Mouse (Mus musculus): ENCODE data around the gene Atp6v0a1. TPM values are rescaled to one million over a fixed set of nuclear protein-coding genes. Genes with fewer than 3 reads are reported as not detected.

The Atp6v0a1 gene
- polyA plus RNA-seq, 1 experiment = 39.7 TPM

DNA sequence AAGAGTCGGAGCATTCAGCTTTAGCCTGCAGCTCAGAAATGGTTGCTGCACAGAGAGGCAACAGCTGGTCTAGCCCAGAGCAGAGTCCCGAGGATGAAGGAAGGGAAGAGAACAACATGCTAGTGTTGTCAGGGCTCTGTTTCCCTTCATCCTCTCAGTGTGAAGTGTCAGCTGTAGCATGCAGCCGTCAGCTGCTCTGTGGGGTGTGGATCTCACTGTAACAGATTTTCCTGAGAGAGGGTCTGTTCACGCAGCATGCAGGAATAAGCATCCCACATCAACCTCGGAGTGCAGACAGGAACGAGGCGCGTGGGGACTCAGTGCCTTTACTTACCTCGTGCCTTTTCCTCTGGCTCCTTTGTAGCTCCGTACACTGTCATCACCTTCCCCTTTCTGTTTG is 28.5 kb downstream of the Atp6v0a1 start:
- peaks cover 7% of the 10 kb centered on the region for H3K4me1 ChIP-seq (replicated peaks; ENCODE audit: control insufficient read depth, insufficient read depth, low read length)
- TF ChIP-seq POLR2A (IDR thresholded peaks at IDR 0.05; ENCODE audit: control insufficient read depth, extremely low read depth, insufficient read depth, low read length, poor library complexity) (no peak), CTCF (IDR thresholded peaks at IDR 0.05; ENCODE audit: borderline replicate concordance, control insufficient read depth, extremely low read depth, insufficient read depth, low read length, poor library complexity) (no peak)
- H3K27me3 ChIP-seq (ENCODE audit: control insufficient read depth, insufficient read depth, low read length) = no peaks in the 10 kb centered on the region
- 94% methylated on average over 10 of the region's 10 CpGs for WGBS
- H3K4me3 ChIP-seq (ENCODE audit: control insufficient read depth, insufficient read depth, low read length) = no peak overlapping the region
- no peak overlapping the region for H3K27ac ChIP-seq (ENCODE audit: control insufficient read depth, insufficient read depth, low read length)
- no peaks in the 10 kb centered on the region for H3K36me3 ChIP-seq (ENCODE audit: control insufficient read depth, insufficient read depth, low read length)
- DNase-seq = no peak

DNA sequence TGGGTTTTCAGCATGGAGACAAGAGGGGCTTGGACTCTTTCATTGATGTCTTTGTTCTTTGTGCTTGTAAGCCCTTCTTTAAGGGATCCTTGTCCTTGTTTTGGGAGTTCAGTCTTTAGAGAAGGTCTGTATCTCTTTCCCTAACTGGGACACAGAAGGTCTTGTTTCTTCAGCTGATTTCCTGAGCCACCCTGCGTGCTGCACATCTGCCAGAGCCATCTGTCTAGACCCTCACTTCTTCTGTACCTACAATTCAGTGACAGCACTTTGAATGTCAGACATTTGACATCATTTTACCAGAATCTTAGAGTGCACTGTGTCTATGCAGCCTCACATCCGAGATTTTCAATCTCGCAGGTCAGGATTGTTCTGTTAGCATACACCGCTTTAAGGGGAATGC is 36.6 kb downstream of the Atp6v0a1 start:
- Histone ChIP-seq H3K27ac (ENCODE audit: control insufficient read depth, insufficient read depth, low read length) (peak overlapping the region; percentile 68), H3K4me3 (ENCODE audit: control insufficient read depth, insufficient read depth, low read length) (no peak overlapping the region), H3K27me3 (ENCODE audit: control insufficient read depth, insufficient read depth, low read length) (no peaks in the 10 kb centered on the region), H3K4me1 (replicated peaks; ENCODE audit: control insufficient read depth, insufficient read depth, low read length) (peaks cover 32% of the 10 kb centered on the region), H3K36me3 (ENCODE audit: control insufficient read depth, insufficient read depth, low read length) (no peaks in the 10 kb centered on the region)
- no peak for DNase-seq
- 76% methylated on average over 4 of the region's 4 CpGs for WGBS
- TF ChIP-seq POLR2A (IDR thresholded peaks at IDR 0.05; ENCODE audit: control insufficient read depth, extremely low read depth, insufficient read depth, low read length, poor library complexity) = no peak
- no peak for TF ChIP-seq CTCF (IDR thresholded peaks at IDR 0.05; ENCODE audit: borderline replicate concordance, control insufficient read depth, extremely low read depth, insufficient read depth, low read length, poor library complexity)

DNA sequence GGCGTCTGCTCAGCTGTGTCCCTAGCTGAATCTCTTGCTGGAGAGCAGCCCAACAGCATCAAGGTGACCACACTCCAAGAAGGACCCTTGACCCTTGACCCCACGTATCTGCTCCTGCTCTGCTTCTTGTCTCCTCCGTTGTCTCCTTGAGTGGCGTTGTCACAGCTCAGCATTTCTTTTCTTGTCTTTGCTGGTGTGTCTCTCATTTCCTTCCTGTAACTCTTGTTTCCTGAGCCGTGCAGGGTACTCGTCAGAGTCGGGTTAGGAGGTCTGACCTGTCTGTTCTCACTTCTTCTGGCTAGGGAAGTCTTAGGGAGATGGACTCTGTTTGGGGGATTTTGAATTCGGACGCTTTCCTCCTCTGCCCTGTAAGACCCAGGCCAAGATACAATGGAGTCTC is 37.2 kb downstream of the Atp6v0a1 start:
- Histone ChIP-seq H3K4me1 (replicated peaks; ENCODE audit: control insufficient read depth, insufficient read depth, low read length) (peaks cover 32% of the 10 kb centered on the region), H3K36me3 (ENCODE audit: control insufficient read depth, insufficient read depth, low read length) (no peaks in the 10 kb centered on the region)
- peak; percentile 35; the same call in 1 of the 2 replicates for TF ChIP-seq POLR2A (IDR thresholded peaks at IDR 0.05; ENCODE audit: control insufficient read depth, extremely low read depth, insufficient read depth, low read length, poor library complexity)
- no peak for TF ChIP-seq CTCF (IDR thresholded peaks at IDR 0.05; ENCODE audit: borderline replicate concordance, control insufficient read depth, extremely low read depth, insufficient read depth, low read length, poor library complexity)

DNA sequence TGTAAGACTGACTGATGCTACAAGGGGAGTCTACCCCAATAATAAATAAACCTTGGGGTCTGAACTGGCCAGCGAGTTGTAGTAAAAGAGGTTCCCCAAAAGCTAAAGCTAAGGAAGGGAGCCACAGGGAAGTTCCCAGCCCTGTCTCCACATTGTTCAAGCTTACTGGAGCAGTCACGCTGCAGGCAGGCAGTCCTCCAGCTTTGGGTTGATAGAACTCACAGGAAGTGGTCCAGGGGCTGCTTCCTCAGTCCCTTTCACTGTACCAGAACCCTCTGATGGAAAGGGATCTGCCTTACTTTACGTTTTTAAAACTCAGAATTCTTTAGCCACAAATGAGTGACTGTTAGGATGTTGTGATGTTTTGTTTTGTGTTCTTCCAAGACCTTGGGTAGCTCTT is 38.2 kb downstream of the Atp6v0a1 start:
- Histone ChIP-seq H3K27me3 (ENCODE audit: control insufficient read depth, insufficient read depth, low read length) (no peaks in the 10 kb centered on the region), H3K36me3 (ENCODE audit: control insufficient read depth, insufficient read depth, low read length) (no peaks in the 10 kb centered on the region), H3K4me3 (ENCODE audit: control insufficient read depth, insufficient read depth, low read length) (no peak overlapping the region), H3K4me1 (replicated peaks; ENCODE audit: control insufficient read depth, insufficient read depth, low read length) (peaks cover 32% of the 10 kb centered on the region), H3K27ac (ENCODE audit: control insufficient read depth, insufficient read depth, low read length) (no peak overlapping the region; the same call in 1 of the 2 replicates)
- WGBS = 34% methylated on average over 3 of the region's 3 CpGs
- DNase-seq = no peak
- TF ChIP-seq POLR2A (IDR thresholded peaks at IDR 0.05; ENCODE audit: control insufficient read depth, extremely low read depth, insufficient read depth, low read length, poor library complexity) = no peak
- no peak for TF ChIP-seq CTCF (IDR thresholded peaks at IDR 0.05; ENCODE audit: borderline replicate concordance, control insufficient read depth, extremely low read depth, insufficient read depth, low read length, poor library complexity)

More for the DNA sequence above, 37.2 kb downstream of the Atp6v0a1 start:
- WGBS = 12% methylated on average over 9 of the region's 9 CpGs
- Histone ChIP-seq H3K27ac (ENCODE audit: control insufficient read depth, insufficient read depth, low read length) (peak overlapping the region; percentile 68), H3K4me3 (ENCODE audit: control insufficient read depth, insufficient read depth, low read length) (peak overlapping the region; percentile 18; the same call in 1 of the 2 replicates), H3K27me3 (ENCODE audit: control insufficient read depth, insufficient read depth, low read length) (no peaks in the 10 kb centered on the region)
- peak; percentile 47 for DNase-seq

DNA sequence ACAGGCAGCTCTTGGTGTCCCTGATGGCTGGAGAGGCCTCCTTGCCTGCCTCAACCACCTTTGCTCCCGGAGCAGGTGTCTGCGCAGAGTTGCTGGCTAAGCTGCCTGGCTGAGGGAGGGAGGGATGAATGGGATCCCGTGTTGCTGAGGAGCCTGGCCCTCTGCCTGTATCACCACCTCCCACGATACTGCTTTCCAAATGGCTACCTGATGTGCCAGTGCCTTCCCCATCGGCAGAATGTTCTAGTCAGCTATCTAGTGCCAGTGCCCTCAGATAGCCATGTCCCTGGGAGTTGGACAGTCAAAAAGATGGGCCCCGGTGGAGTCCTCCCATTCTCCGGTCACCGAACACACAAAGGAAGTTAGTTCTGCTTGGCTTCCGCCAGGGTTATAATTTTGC is 41.1 kb downstream of the Atp6v0a1 start:
- 98% methylated on average over 9 of the region's 9 CpGs for WGBS
- no peaks in the 10 kb centered on the region for H3K36me3 ChIP-seq (ENCODE audit: control insufficient read depth, insufficient read depth, low read length)
- no peak overlapping the region for H3K4me3 ChIP-seq (ENCODE audit: control insufficient read depth, insufficient read depth, low read length)
- no peaks in the 10 kb centered on the region for H3K27me3 ChIP-seq (ENCODE audit: control insufficient read depth, insufficient read depth, low read length)
- TF ChIP-seq CTCF (IDR thresholded peaks at IDR 0.05; ENCODE audit: borderline replicate concordance, control insufficient read depth, extremely low read depth, insufficient read depth, low read length, poor library complexity) (no peak), POLR2A (IDR thresholded peaks at IDR 0.05; ENCODE audit: control insufficient read depth, extremely low read depth, insufficient read depth, low read length, poor library complexity) (no peak)
- no peak overlapping the region for H3K27ac ChIP-seq (ENCODE audit: control insufficient read depth, insufficient read depth, low read length)
- DNase-seq = no peak
- peaks cover 28% of the 10 kb centered on the region for H3K4me1 ChIP-seq (replicated peaks; ENCODE audit: control insufficient read depth, insufficient read depth, low read length)

DNA sequence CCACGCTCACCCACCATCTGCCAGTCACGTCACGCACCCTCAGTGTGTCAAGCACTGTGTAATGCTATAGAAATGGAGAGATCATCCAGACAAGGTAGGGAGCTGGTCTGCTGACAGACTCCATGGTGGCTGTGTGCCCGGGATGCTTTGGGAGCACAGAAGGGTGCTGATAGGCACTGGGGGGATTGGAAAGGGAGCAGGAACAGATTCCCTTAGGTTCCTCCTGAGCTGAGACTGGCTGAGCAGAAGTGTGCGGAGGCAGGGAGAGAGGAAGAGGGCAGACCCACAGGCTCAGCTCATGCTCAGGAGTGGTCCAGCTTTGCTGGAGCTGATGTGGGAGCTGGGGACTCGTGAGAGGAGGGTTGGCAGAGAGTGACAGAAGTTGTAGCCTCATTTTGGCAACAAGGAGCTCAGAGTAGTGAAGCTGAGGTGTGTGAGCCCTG is 41.8 kb downstream of the Atp6v0a1 start:
- Histone ChIP-seq H3K4me3 (ENCODE audit: control insufficient read depth, insufficient read depth, low read length) (no peak overlapping the region), H3K27ac (ENCODE audit: control insufficient read depth, insufficient read depth, low read length) (no peak overlapping the region), H3K36me3 (ENCODE audit: control insufficient read depth, insufficient read depth, low read length) (no peaks in the 10 kb centered on the region), H3K4me1 (replicated peaks; ENCODE audit: control insufficient read depth, insufficient read depth, low read length) (peaks cover 22% of the 10 kb centered on the region), H3K27me3 (ENCODE audit: control insufficient read depth, insufficient read depth, low read length) (no peaks in the 10 kb centered on the region)
- no peak for DNase-seq
- TF ChIP-seq POLR2A (IDR thresholded peaks at IDR 0.05; ENCODE audit: control insufficient read depth, extremely low read depth, insufficient read depth, low read length, poor library complexity) (no peak), CTCF (IDR thresholded peaks at IDR 0.05; ENCODE audit: borderline replicate concordance, control insufficient read depth, extremely low read depth, insufficient read depth, low read length, poor library complexity) (no peak)
- 95% methylated on average over 6 of the region's 6 CpGs for WGBS

DNA sequence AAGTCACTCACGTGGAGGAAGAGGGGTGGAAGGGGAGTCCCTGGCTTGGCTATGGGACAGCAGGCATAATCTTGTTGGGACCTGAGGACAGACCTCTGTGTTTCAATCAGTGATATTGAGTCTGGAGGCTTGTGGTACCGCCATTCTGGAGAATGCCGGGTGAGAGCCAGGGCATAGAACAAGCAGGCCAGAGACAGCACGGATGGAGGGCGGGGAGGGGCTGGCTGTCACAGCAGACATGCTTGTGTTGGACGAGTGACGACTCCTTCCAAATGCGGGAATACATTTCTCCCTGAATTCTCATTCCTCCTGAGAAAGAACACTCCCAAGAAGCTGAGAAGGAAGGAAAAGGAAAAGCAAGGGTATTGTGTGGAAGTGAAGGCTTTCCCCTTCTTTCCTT is 42.4 kb downstream of the Atp6v0a1 start:
- TF ChIP-seq POLR2A (IDR thresholded peaks at IDR 0.05; ENCODE audit: control insufficient read depth, extremely low read depth, insufficient read depth, low read length, poor library complexity) (no peak), CTCF (IDR thresholded peaks at IDR 0.05; ENCODE audit: borderline replicate concordance, control insufficient read depth, extremely low read depth, insufficient read depth, low read length, poor library complexity) (no peak)
- DNase-seq = no peak
- Histone ChIP-seq H3K27me3 (ENCODE audit: control insufficient read depth, insufficient read depth, low read length) (no peaks in the 10 kb centered on the region), H3K4me1 (replicated peaks; ENCODE audit: control insufficient read depth, insufficient read depth, low read length) (peaks cover 16% of the 10 kb centered on the region), H3K36me3 (ENCODE audit: control insufficient read depth, insufficient read depth, low read length) (no peaks in the 10 kb centered on the region), H3K27ac (ENCODE audit: control insufficient read depth, insufficient read depth, low read length) (no peak overlapping the region), H3K4me3 (ENCODE audit: control insufficient read depth, insufficient read depth, low read length) (no peak overlapping the region)
- 91% methylated on average over 8 of the region's 8 CpGs for WGBS
